In genomic region chr7:132575623-132576022, GRCm38 (mm10) we compare ENCODE assay signal across 1 mouse cellular context.
TF ChIP-seq lines count a peak whose summit lies in the region.

No protein-coding gene starts in this region.

TF ChIP-seq in CH12.LX, 34 proteins besides CTCF, POLR2A, EP300 and RAD21 (continued from another document):
- TF ChIP-seq UBTF (IDR thresholded peaks at IDR 0.05; ENCODE audit: low read depth, low read length), result peak; percentile 17; the same call in 1 of the 2 replicates
- peak; percentile 32 for TF ChIP-seq HCFC1 (IDR thresholded peaks at IDR 0.05; ENCODE audit: low read depth, low read length)
- TF ChIP-seq SMC3 (IDR thresholded peaks at IDR 0.05; ENCODE audit: low read depth, low read length), result no peak
- peak; percentile 63 for TF ChIP-seq BHLHE40 (IDR thresholded peaks at IDR 0.05; ENCODE audit: low read depth, low read length)
- TF ChIP-seq TBP (conservative IDR thresholded peaks at IDR 0.05; ENCODE audit: low read depth, low read length), result peak; percentile 70; the same call in 1 of the 2 replicates
- TF ChIP-seq MYC (IDR thresholded peaks at IDR 0.05; ENCODE audit: low read depth, low read length), result peak; percentile 68; the same call in 1 of the 2 replicates
- TF ChIP-seq MAX (IDR thresholded peaks at IDR 0.05; ENCODE audit: low read length), result peak; percentile 72
- TF ChIP-seq E2F4 (IDR thresholded peaks at IDR 0.05; ENCODE audit: insufficient replicate concordance, low read depth, low read length), result 0 out of 2 replicates have a peak, but pooled peaks have one; percentile 19
- TF ChIP-seq USF2 (conservative IDR thresholded peaks at IDR 0.05; ENCODE audit: low read depth, low read length), result no peak
- TF ChIP-seq ZKSCAN1 (IDR thresholded peaks at IDR 0.05; ENCODE audit: borderline replicate concordance, low read depth, low read length), result no peak
- no peak for TF ChIP-seq NELFE (IDR thresholded peaks at IDR 0.05; ENCODE audit: low read depth, low read length)
